Mouse (Mus musculus) small intestine, adult 2 months (tissue): ENCODE measurements around the gene Ccdc137. TPM values are rescaled to one million over a fixed set of nuclear protein-coding genes. Genes with fewer than 3 reads are reported as not detected.

Source experiments
- H3K27ac ChIP-seq: fragments of 200-500 bp; 2 replicates; pipeline ENCODE4 v1.5.1; 2012; ENCODE audit warnings: low read depth, low read length, control low read depth, inconsistent platforms; ENCODE audit not compliant: insufficient read depth
- H3K27me3 ChIP-seq: fragments of 200-500 bp; 2 replicates; pipeline ENCODE4 v1.6.1; 2012; ENCODE audit warnings: mild to moderate bottlenecking, moderate library complexity, low read length, inconsistent platforms; ENCODE audit not compliant: control insufficient read depth, insufficient read depth
- H3K36me3 ChIP-seq: fragments of 200-500 bp; 2 replicates; pipeline ENCODE4 v1.6.1; 2012; ENCODE audit warnings: mild to moderate bottlenecking, low read length, control low read depth, inconsistent platforms; ENCODE audit not compliant: control insufficient read depth, insufficient read depth
- H3K4me1 ChIP-seq: fragments of 200-500 bp; 2 replicates; pipeline ENCODE4 v1.6.1; 2012; ENCODE audit warnings: low read length, inconsistent platforms, mixed read lengths; ENCODE audit not compliant: control insufficient read depth, insufficient read depth, insufficient read length
- H3K4me3 ChIP-seq: fragments of 200-500 bp; 2 replicates; pipeline ENCODE4 v1.5.1; 2012; ENCODE audit warnings: low read depth, mild to moderate bottlenecking, control low read depth, inconsistent platforms, low read length, moderate library complexity
- CTCF ChIP-seq: fragments of 200-500 bp; IDR thresholded peaks from 2 replicates; pipeline ENCODE4 v1.5.1; 2012; ENCODE audit warnings: low read depth, mild to moderate bottlenecking, control low read depth, inconsistent platforms, low read length, moderate library complexity, mixed read lengths; ENCODE audit not compliant: insufficient replicate concordance, insufficient read length; ENCODE audit errors: extremely low read depth
- POLR2A ChIP-seq: fragments of 200-500 bp; IDR thresholded peaks from 2 replicates; pipeline ENCODE4 v1.6.1; 2012; ENCODE audit warnings: low read depth, mild to moderate bottlenecking, control low read depth, inconsistent platforms, low read length, moderate library complexity
- WGBS: fragments of 180-500 bp; shearing (Covaris S2); methylation state at CpG from one replicate; pipeline ENCODE4 v1.1.7; 2018; 5-methylcytosine and 5-hydroxymethylcytosine counted together
- polyA plus RNA-seq: library from polyadenylated mRNA; depleted of rRNA; stranded (reverse); fragments of >200 nt; gene quantifications from 2 replicates; pipeline ENCODE4 v1.2.3, GENCODE M21; 2012; rRNA removed

The Ccdc137 gene
- polyA plus RNA-seq, 1 experiment: 4.4 TPM

- Histone ChIP-seq H3K4me1 (peaks cover 27% of the 10 kb centered on the region), H3K27me3 (no peaks in the 10 kb centered on the region), H3K27ac (peak overlapping the region; percentile 86), H3K36me3 (no peaks in the 10 kb centered on the region), H3K4me3 (peak overlapping the region; percentile 38)
- 4% methylated on average over 16 of the region's 16 CpGs for WGBS
- TF ChIP-seq CTCF: no peak
- TF ChIP-seq POLR2A: no peak
Measured at GRCm38 (mm10) chr11:120510375-120511030, 52.6 kb downstream of the Ccdc137 start.

GRCm38 (mm10) chr11:120512790-120513453 is 55.0 kb downstream of the Ccdc137 start:
- H3K27me3 ChIP-seq: no peaks in the 10 kb centered on the region
- peaks cover 23% of the 10 kb centered on the region; the same call in 1 of the 2 replicates for H3K4me1 ChIP-seq
- WGBS: 16% methylated on average over 6 of the region's 6 CpGs
- TF ChIP-seq POLR2A: no peak
- no peak overlapping the region for H3K27ac ChIP-seq
- H3K4me3 ChIP-seq: no peak overlapping the region
- H3K36me3 ChIP-seq: no peaks in the 10 kb centered on the region

Other genes with a start within 250 kb of the Ccdc137 start
- gene Bahcc1, start 225.2 kb upstream of the Ccdc137 start, polyA plus RNA-seq: 7.0 and 15.4 TPM in 2 replicates
- gene Actg1, start 109.6 kb upstream of the Ccdc137 start, polyA plus RNA-seq: 927 and 1,318 TPM in 2 replicates
- gene Fscn2, start 96.6 kb upstream of the Ccdc137 start, polyA plus RNA-seq: not detected in 2 replicates
- 32.0 and 49.2 TPM in 2 replicates for gene Faap100, start 79.4 kb upstream of the Ccdc137 start, polyA plus RNA-seq
- 29.0 and 54.8 TPM in 2 replicates for gene Nploc4, start 20.4 kb upstream of the Ccdc137 start, polyA plus RNA-seq
- gene Tspan10, start 15.5 kb upstream of the Ccdc137 start, polyA plus RNA-seq: 0.15 and 0.60 TPM in 2 replicates
- 0.43 TPM in 2 replicates for gene Pde6g, start 4.6 kb upstream of the Ccdc137 start, polyA plus RNA-seq
- 16.6 and 23.6 TPM in 2 replicates for gene Oxld1, start within 50 bp of the Ccdc137 start, polyA plus RNA-seq
- gene Arl16, start 9.5 kb downstream of the Ccdc137 start, polyA plus RNA-seq: 14.3 and 15.4 TPM in 2 replicates
- 130 and 155 TPM in 2 replicates for gene Mrpl12, start 26.5 kb downstream of the Ccdc137 start, polyA plus RNA-seq
- 298 and 416 TPM in 2 replicates for gene Slc25a10, start 33.7 kb downstream of the Ccdc137 start, polyA plus RNA-seq
- gene Gcgr, start 72.6 kb downstream of the Ccdc137 start, polyA plus RNA-seq: 1.4 and 2.6 TPM in 2 replicates
- 24.0 and 30.3 TPM in 2 replicates for gene Mcrip1, start 91.6 kb downstream of the Ccdc137 start, polyA plus RNA-seq
- gene Ppp1r27, start 93.0 kb downstream of the Ccdc137 start, polyA plus RNA-seq: 0.51 TPM in 1 of 2 replicates, not detected in the other
- 442 and 705 TPM in 2 replicates for gene P4hb, start 115.1 kb downstream of the Ccdc137 start, polyA plus RNA-seq
- 489 and 1,022 TPM in 2 replicates for gene Arhgdia, start 123.5 kb downstream of the Ccdc137 start, polyA plus RNA-seq
- gene Alyref, start 140.2 kb downstream of the Ccdc137 start, polyA plus RNA-seq: 12.0 and 24.0 TPM in 2 replicates
- gene Anapc11, start 140.3 kb downstream of the Ccdc137 start, polyA plus RNA-seq: 46.4 and 97.9 TPM in 2 replicates
- gene Npb, start 150.4 kb downstream of the Ccdc137 start, polyA plus RNA-seq: 0.98 and 7.2 TPM in 2 replicates
- gene Pcyt2, start 159.8 kb downstream of the Ccdc137 start, polyA plus RNA-seq: 449 and 1,029 TPM in 2 replicates
- gene Sirt7, start 167.1 kb downstream of the Ccdc137 start, polyA plus RNA-seq: 99.1 and 147 TPM in 2 replicates
- 24.8 and 33.6 TPM in 2 replicates for gene Mafg, start 175.5 kb downstream of the Ccdc137 start, polyA plus RNA-seq
- gene Pycr1, start 185.7 kb downstream of the Ccdc137 start, polyA plus RNA-seq: 17.1 and 19.9 TPM in 2 replicates
- gene Myadml2, start 190.0 kb downstream of the Ccdc137 start, polyA plus RNA-seq: 0.39 and 1.0 TPM in 2 replicates
- 0.67 and 0.99 TPM in 2 replicates for gene Notum, start 203.1 kb downstream of the Ccdc137 start, polyA plus RNA-seq
- 86.9 and 138 TPM in 2 replicates for gene Aspscr1, start 214.9 kb downstream of the Ccdc137 start, polyA plus RNA-seq